Mouse (Mus musculus) CH12.LX (cell line): ENCODE results near the gene Ndufv3. TPM values are rescaled to one million over a fixed set of nuclear protein-coding genes. Genes with fewer than 3 reads are reported as not detected.

Experiments used
- DNase-seq: peaks from one replicate; pipeline ENCODE4 v3.0.0-alpha.2; 2013; ENCODE audit errors: extremely low read depth
- H3K27ac ChIP-seq: 2 replicates; pipeline ENCODE4 v1.5.1; 2012; ENCODE audit warnings: low read depth, mild to moderate bottlenecking, control low read depth, moderate library complexity; ENCODE audit not compliant: insufficient read depth
- H3K27me3 ChIP-seq: replicated peaks from 2 replicates; pipeline ENCODE3; 2012; ENCODE audit warnings: inconsistent platforms
- H3K36me3 ChIP-seq, 2 experiments: replicated peaks in 1 of 2; 2 replicates each; pipeline versions ENCODE3 to v1.6.1; 2012; ENCODE audit warnings: inconsistent platforms in 1 of 2, low read length in 1 of 2, mild to moderate bottlenecking in 1 of 2, mixed read lengths in 1 of 2, moderate library complexity in 1 of 2; ENCODE audit not compliant: control insufficient read depth in 1 of 2, insufficient read depth in 1 of 2
- H3K4me1 ChIP-seq, 2 experiments: 2 replicates each; pipeline ENCODE4 v1.6.1; 2012; ENCODE audit warnings: inconsistent platforms in 1 of 2, moderate library complexity in 1 of 2; ENCODE audit not compliant: insufficient read depth in 2 of 2, control insufficient read depth in 1 of 2
- H3K4me2 ChIP-seq: 2 replicates; pipeline ENCODE4 v1.6.1; 2012; ENCODE audit warnings: low read depth, mild to moderate bottlenecking, control low read depth; ENCODE audit not compliant: poor library complexity, insufficient read depth, severe bottlenecking
- H3K4me3 ChIP-seq, 3 experiments: fragments of 150-350 bp in 1 of 3; sonication (generic) in 1 of 3; replicated peaks in 1 of 3; 2 replicates each; pipeline versions ENCODE3 to v1.5.1; 2011 to 2012; ENCODE audit warnings: low read depth in 2 of 3, low read length in 2 of 3, mild to moderate bottlenecking in 2 of 3, moderate library complexity in 2 of 3, control low read depth in 1 of 3, improper control_type of control experiment in 1 of 3, inconsistent platforms in 1 of 3, mixed read lengths in 1 of 3; ENCODE audit not compliant: poor library complexity in 1 of 3
- H3K79me2 ChIP-seq: replicated peaks from 2 replicates; pipeline ENCODE4 v1.6.1; 2012; ENCODE audit warnings: mild to moderate bottlenecking, moderate library complexity; ENCODE audit not compliant: control insufficient read depth, poor library complexity, insufficient read depth, severe bottlenecking; ENCODE audit errors: extremely low read depth
- H3K9ac ChIP-seq: 2 replicates; pipeline ENCODE4 v1.6.1; 2012; ENCODE audit warnings: low read depth, mild to moderate bottlenecking, control low read depth, moderate library complexity; ENCODE audit not compliant: insufficient read depth
- H3K9me3 ChIP-seq: replicated peaks from 2 replicates; pipeline ENCODE3; 2012; ENCODE audit warnings: low read length, inconsistent platforms, mixed read lengths
- BHLHE40 ChIP-seq: IDR thresholded peaks from 2 replicates; pipeline ENCODE4 v1.6.1; 2011; ENCODE audit warnings: mild to moderate bottlenecking, low read depth, low read length, improper control_type of control experiment
- CHD1 ChIP-seq: IDR thresholded peaks from 2 replicates; pipeline ENCODE4 v1.6.1; 2012; ENCODE audit warnings: low read depth, low read length, improper control_type of control experiment, inconsistent platforms
- CHD2 ChIP-seq: IDR thresholded peaks from 2 replicates; pipeline ENCODE4 v1.6.1; 2011; ENCODE audit warnings: low read length, improper control_type of control experiment
- ETS1 ChIP-seq: conservative IDR thresholded peaks from 2 replicates; pipeline ENCODE4 v1.6.1; 2012; ENCODE audit warnings: low read depth, mild to moderate bottlenecking, inconsistent platforms, low read length, improper control_type of control experiment, moderate library complexity
- GABPA ChIP-seq: IDR thresholded peaks from 2 replicates; pipeline ENCODE4 v1.6.1; 2012; ENCODE audit warnings: low read depth, low read length, improper control_type of control experiment, inconsistent platforms; ENCODE audit not compliant: insufficient replicate concordance
- IRF4 ChIP-seq: IDR thresholded peaks from 2 replicates; pipeline ENCODE4 v1.6.1; 2014; ENCODE audit warnings: low read depth, mild to moderate bottlenecking, inconsistent platforms, low read length, improper control_type of control experiment
- JUN ChIP-seq: IDR thresholded peaks from 2 replicates; pipeline ENCODE4 v1.6.1; 2011; ENCODE audit warnings: low read depth, mild to moderate bottlenecking, low read length, improper control_type of control experiment, moderate library complexity; ENCODE audit not compliant: insufficient read depth
- KAT2A ChIP-seq: IDR thresholded peaks from 2 replicates; pipeline ENCODE4 v1.6.1; 2012; ENCODE audit warnings: low read length, improper control_type of control experiment, inconsistent platforms; ENCODE audit not compliant: insufficient replicate concordance
- MAFK ChIP-seq: IDR thresholded peaks from 2 replicates; pipeline ENCODE4 v1.6.1; 2011; ENCODE audit warnings: low read length, improper control_type of control experiment; ENCODE audit not compliant: insufficient replicate concordance
- MEF2A ChIP-seq: IDR thresholded peaks from 2 replicates; pipeline ENCODE4 v1.6.1; 2014; ENCODE audit warnings: low read depth, mild to moderate bottlenecking, inconsistent platforms, low read length, improper control_type of control experiment, borderline replicate concordance
- PAX5 ChIP-seq: IDR thresholded peaks from 2 replicates; pipeline ENCODE4 v1.6.1; 2012; ENCODE audit warnings: low read length, inconsistent platforms, mixed read lengths
- POLR2AphosphoS2 ChIP-seq: IDR thresholded peaks from 2 replicates; pipeline ENCODE4 v1.6.1; 2011; ENCODE audit warnings: low read depth, low read length, improper control_type of control experiment
- RAD21 ChIP-seq: IDR thresholded peaks from 2 replicates; pipeline ENCODE4 v1.6.1; 2011; ENCODE audit warnings: low read depth, mild to moderate bottlenecking, low read length, improper control_type of control experiment, moderate library complexity
- TBP ChIP-seq: conservative IDR thresholded peaks from 2 replicates; pipeline ENCODE4 v1.6.1; 2011; ENCODE audit warnings: low read depth, low read length, improper control_type of control experiment
- TCF12 ChIP-seq: IDR thresholded peaks from 2 replicates; pipeline ENCODE4 v1.6.1; 2014; ENCODE audit warnings: low read depth, mild to moderate bottlenecking, inconsistent platforms, low read length, improper control_type of control experiment
- ZC3H11A ChIP-seq: IDR thresholded peaks from 2 replicates; pipeline ENCODE4 v1.6.1; 2012; ENCODE audit warnings: low read depth, mild to moderate bottlenecking, inconsistent platforms, low read length, improper control_type of control experiment
- ZMIZ1 ChIP-seq: IDR thresholded peaks from 2 replicates; pipeline ENCODE4 v1.6.1; 2012; ENCODE audit warnings: low read depth, mild to moderate bottlenecking, inconsistent platforms, low read length, improper control_type of control experiment
- ZNF384 ChIP-seq: IDR thresholded peaks from 2 replicates; pipeline ENCODE4 v1.6.1; 2012; ENCODE audit warnings: low read depth, low read length, improper control_type of control experiment, inconsistent platforms
- dilution Hi-C: fragments of 300-500 bp; cut with MboI; formaldehyde crosslinking; loops from 2 replicates; pipeline ENCODE4 v1.14.3; 2020; ENCODE audit warnings: low sequenced_read_pairs; ENCODE audit not compliant: extremely low pct_unique_long_range_greater_than_20kb, extremely low pct_ligation_motif_present
- in situ Hi-C: fragments of 300-500 bp; cut with MboI; formaldehyde crosslinking; loops from 3 replicates; pipeline ENCODE4 v1.14.3; 2019; ENCODE audit warnings: low sequenced_read_pairs, low pct_ligation_motif_present, low pct_unique_long_range_greater_than_20kb, mixed read lengths
- polyA plus RNA-seq: library from polyadenylated mRNA; unstranded; fragments of >175 nt; gene quantifications from 2 replicates; pipeline ENCODE4 v1.2.1, GENCODE M21; 2012; ENCODE audit warnings: low read depth; ENCODE audit not compliant: insufficient read length
- total RNA-seq, 2 experiments: library from RNA; depleted of rRNA; stranded (reverse); fragments of 300-350 nt in 1 of 2; fragments of >200 nt in 1 of 2; gene quantifications; 2 replicates each; pipeline ENCODE4 v1.2.3; 2012 to 2014

Ndufv3 gene
- total and polyA plus RNA-seq, 3 experiments, result 292 to 409 (median 298) TPM

DNA sequence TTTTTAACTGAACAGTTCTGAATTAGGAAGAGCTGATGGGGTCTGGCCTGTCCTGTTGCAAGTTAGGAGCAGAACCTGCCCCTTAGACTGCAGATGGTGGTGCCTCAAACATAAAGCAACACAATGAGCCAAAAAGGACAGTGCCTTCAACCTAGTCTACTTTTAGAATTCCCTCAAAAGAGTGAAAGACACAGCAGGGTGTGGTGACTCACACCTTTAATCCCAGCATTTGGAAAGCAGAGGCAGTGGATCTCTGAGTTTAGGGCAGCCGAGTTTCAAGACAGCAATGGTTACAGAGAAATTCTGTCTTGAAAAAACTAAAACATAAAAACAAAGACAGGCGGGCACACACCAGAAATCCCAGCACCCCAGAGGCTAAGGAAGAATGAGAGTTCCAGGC lies 16.0 kb upstream of the Ndufv3 start:
- Histone ChIP-seq H3K4me1 (peaks cover 0 to 7% of the 10 kb centered on the region in 2 experiments; a peak in 2 of 4 replicates), H3K4me2 (no peak overlapping the region)
- in situ Hi-C loops, result no loop called here

GRCm38 (mm10) chr17:31505013-31505412 lies 14.9 kb upstream of the Ndufv3 start:
- Histone ChIP-seq H3K9ac (no peak overlapping the region), H3K36me3 (peaks cover 91 to 99% of the 10 kb centered on the region in 2 experiments), H3K4me3 (no peak overlapping the region)
- in situ Hi-C loops, result no loop called here
- DNase-seq, result no peak
- TF ChIP-seq ZC3H11A (no peak), ZNF384 (no peak), RAD21 (no peak), ETS1 (no peak), POLR2AphosphoS2 (no peak), JUN (no peak), BHLHE40 (no peak), KAT2A (no peak)
- TF ChIP-seq, all 38 proteins: peak for 0
- H3K27me3 ChIP-seq, result no peaks in the 10 kb centered on the region
- H3K9me3 ChIP-seq, result no peaks in the 10 kb centered on the region
- no peak overlapping the region for H3K27ac ChIP-seq
- peaks cover 13% of the 10 kb centered on the region for H3K79me2 ChIP-seq
- no peak overlapping the region for H3K4me2 ChIP-seq
- dilution Hi-C loops, result no loop called here
- H3K4me1 ChIP-seq, result peaks cover 0 to 14% of the 10 kb centered on the region in 2 experiments; a peak in 2 of 4 replicates

More for the DNA sequence above, 16.0 kb upstream of the Ndufv3 start:
- no peak overlapping the region for H3K4me3 ChIP-seq
- H3K9ac ChIP-seq, result no peak overlapping the region
- H3K27me3 ChIP-seq, result no peaks in the 10 kb centered on the region
- H3K9me3 ChIP-seq, result no peaks in the 10 kb centered on the region
- peaks cover 7% of the 10 kb centered on the region for H3K79me2 ChIP-seq
- H3K27ac ChIP-seq, result no peak overlapping the region
- peaks cover 90 to 99% of the 10 kb centered on the region in 2 experiments for H3K36me3 ChIP-seq
- TF ChIP-seq TBP (no peak), MAFK (no peak), MEF2A (no peak), TCF12 (no peak), PAX5 (no peak), CHD2 (no peak), CHD1 (no peak), IRF4 (no peak), GABPA (no peak), ZMIZ1 (no peak)
- dilution Hi-C loops, result no loop called here
- no peak for DNase-seq
